Mouse (Mus musculus) neural tube, embryonic 10.5 days (tissue): Measurements from ENCODE around the gene Pdk2.
"Not testable (repeated sequence)": the region's sequence is repeated elsewhere in the genome, so short reads cannot be mapped to it uniquely, and the experiment has no call there.

ENCODE experiments used
- DNase-seq: peaks from one replicate; pipeline ENCODE4 v3.0.0-alpha.2; 2017; ENCODE audit warnings: low spot score; ENCODE audit errors: extremely low spot score

Gene Pdk2

GRCm38 (mm10) chr11:95027850-95028470 is 13.2 kb downstream of the Pdk2 start:
- DNase-seq, result no peak

GRCm38 (mm10) chr11:95026849-95027248 is 14.3 kb downstream of the Pdk2 start:
- DNase-seq, result no peak

GRCm38 (mm10) chr11:95026090-95026542 is 15.0 kb downstream of the Pdk2 start:
- no peak for DNase-seq

- no peak for DNase-seq
These were observed 15.7 kb downstream of the Pdk2 start for GRCm38 (mm10) chr11:95025227-95026012.

- no peak for DNase-seq
These were observed 16.5 kb downstream of the Pdk2 start for GRCm38 (mm10) chr11:95024439-95025184.

- no peak for DNase-seq
These were observed 17.7 kb downstream of the Pdk2 start for GRCm38 (mm10) chr11:95023481-95023880.

GRCm38 (mm10) chr11:95022237-95022992 is 18.7 kb downstream of the Pdk2 start:
- no peak for DNase-seq

- DNase-seq, result no peak
These were observed 25.7 kb downstream of the Pdk2 start for GRCm38 (mm10) chr11:95015484-95015883.

- DNase-seq, result no peak
These were observed 28.7 kb downstream of the Pdk2 start for GRCm38 (mm10) chr11:95012487-95012886.

- DNase-seq, result no peak
These were observed 29.1 kb downstream of the Pdk2 start for GRCm38 (mm10) chr11:95012075-95012474.

GRCm38 (mm10) chr11:95011416-95011815 is 29.7 kb downstream of the Pdk2 start:
- DNase-seq, result no peak

- not testable (repeated sequence) for DNase-seq
These were observed 30.2 kb downstream of the Pdk2 start for GRCm38 (mm10) chr11:95010841-95011403.

- DNase-seq, result peak; percentile 65
These were observed 30.9 kb downstream of the Pdk2 start for GRCm38 (mm10) chr11:95010141-95010739.

- peak; percentile 86 for DNase-seq
These were observed 31.5 kb downstream of the Pdk2 start, which contains the start of gene Samd14 for GRCm38 (mm10) chr11:95009629-95010014. Gene Samd14 (plus strand): TSS chr11:95009879.

GRCm38 (mm10) chr11:95008661-95009628 is 32.2 kb downstream of the Pdk2 start:
- no peak for DNase-seq

GRCm38 (mm10) chr11:95007418-95007817 is 33.7 kb downstream of the Pdk2 start:
- no peak for DNase-seq

GRCm38 (mm10) chr11:95006525-95007219 is 34.5 kb downstream of the Pdk2 start:
- peak; percentile 82 for DNase-seq

- no peak for DNase-seq
These were observed 35.1 kb downstream of the Pdk2 start for GRCm38 (mm10) chr11:95006038-95006437.

GRCm38 (mm10) chr11:95004937-95005198 is 36.3 kb downstream of the Pdk2 start:
- DNase-seq, result no peak
